Mouse (Mus musculus): Measurements from ENCODE around the gene Id1. TPM values are rescaled to one million over a fixed set of nuclear protein-coding genes. Genes with fewer than 3 reads are reported as not detected.

Id1 gene
- polyA plus RNA-seq, 2 experiments: 184 to 444 TPM

- ATAC-seq (ENCODE audit: low FRiP score, low read depth) (peak; percentile 32; the same call in 1 of the 2 replicates), DNase-seq (ENCODE audit: low spot score) (no peak)
- H3K36me3 ChIP-seq (ENCODE audit: control insufficient read depth, insufficient read depth, low read length): no peaks in the 10 kb centered on the region
- H3K27me3 ChIP-seq (ENCODE audit: control insufficient read depth, insufficient read depth, low read length): no peaks in the 10 kb centered on the region
- H3K4me1 ChIP-seq (ENCODE audit: control insufficient read depth, insufficient read depth, low read length): peaks cover 4% of the 10 kb centered on the region; the same call in 1 of the 2 replicates
- H3K4me2 ChIP-seq (replicated peaks; ENCODE audit: low read depth, low read length, severe bottlenecking): no peak overlapping the region
- no peak overlapping the region for H3K27ac ChIP-seq (replicated peaks; ENCODE audit: low read depth, low read length)
- no peaks in the 10 kb centered on the region for H3K9me3 ChIP-seq (ENCODE audit: control insufficient read depth, low read length)
- no peak overlapping the region for H3K9ac ChIP-seq (ENCODE audit: low read depth, low read length, severe bottlenecking)
- TF ChIP-seq POLR2A (IDR thresholded peaks at IDR 0.05; ENCODE audit: borderline replicate concordance, extremely low read depth, insufficient read depth, insufficient read length): no peak
- 36% methylated on average over 6 of the region's 6 CpGs for WGBS
- no peak overlapping the region for H3K4me3 ChIP-seq (replicated peaks; ENCODE audit: low read length)
Measured at GRCm38 (mm10) chr2:152718076-152718475, 18.0 kb upstream of the Id1 start.

DNA sequence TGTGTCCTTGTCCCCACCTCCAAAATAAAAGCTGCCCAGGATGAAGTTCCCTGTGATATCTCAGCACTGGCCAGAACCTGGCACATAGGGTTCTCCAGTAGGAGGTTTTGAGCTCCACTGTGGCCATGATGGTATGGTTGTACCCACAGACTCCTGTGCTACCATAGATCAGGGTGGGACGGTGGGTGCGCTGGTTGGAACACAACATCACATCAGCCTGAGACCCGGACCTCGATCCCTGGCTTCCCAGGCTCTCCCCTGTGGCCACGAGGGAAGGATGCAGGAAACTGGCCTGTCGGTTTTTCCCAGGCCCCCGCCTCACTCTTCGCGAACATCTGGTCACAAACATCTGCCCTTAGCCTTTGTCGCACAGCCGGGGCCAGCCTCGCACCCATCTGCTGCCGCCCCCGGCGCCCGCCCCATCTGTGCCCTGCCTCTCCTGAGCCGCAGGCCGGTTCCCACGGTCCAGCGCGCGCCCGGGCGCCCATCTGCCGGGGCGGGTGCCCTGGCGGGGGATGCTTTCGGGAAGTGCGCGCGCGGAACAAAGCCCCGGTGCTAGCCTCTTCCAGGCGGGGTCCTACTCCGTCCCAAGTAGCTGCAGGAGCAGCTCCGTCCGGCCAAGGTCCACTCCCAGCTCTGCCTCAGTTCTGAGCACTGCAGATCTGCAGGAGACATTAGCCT, 12.3 kb upstream of the Id1 start:
- ATAC-seq (ENCODE audit: low FRiP score, low read depth) (peak; percentile 64; the same call in 1 of the 2 replicates), DNase-seq (ENCODE audit: low spot score) (no peak)
- Histone ChIP-seq H3K4me2 (replicated peaks; ENCODE audit: low read depth, low read length, severe bottlenecking) (peak overlapping the region; percentile 58), H3K4me1 (ENCODE audit: control insufficient read depth, insufficient read depth, low read length) (peaks cover 22% of the 10 kb centered on the region), H3K27me3 (ENCODE audit: control insufficient read depth, insufficient read depth, low read length) (no peaks in the 10 kb centered on the region), H3K9me3 (ENCODE audit: control insufficient read depth, low read length) (no peaks in the 10 kb centered on the region), H3K9ac (ENCODE audit: low read depth, low read length, severe bottlenecking) (peak overlapping the region; percentile 54), H3K4me3 (replicated peaks; ENCODE audit: low read length) (peak overlapping the region; percentile 28), H3K27ac (replicated peaks; ENCODE audit: low read depth, low read length) (no peak overlapping the region), H3K36me3 (ENCODE audit: control insufficient read depth, insufficient read depth, low read length) (no peaks in the 10 kb centered on the region)
- WGBS: 4% methylated on average over 31 of the region's 37 CpGs
- TF ChIP-seq POLR2A (IDR thresholded peaks at IDR 0.05; ENCODE audit: borderline replicate concordance, extremely low read depth, insufficient read depth, insufficient read length): no peak

GRCm38 (mm10) chr2:152724332-152724723, 11.7 kb upstream of the Id1 start:
- Histone ChIP-seq H3K27me3 (ENCODE audit: control insufficient read depth, insufficient read depth, low read length) (no peaks in the 10 kb centered on the region), H3K27ac (replicated peaks; ENCODE audit: low read depth, low read length) (no peak overlapping the region), H3K4me2 (replicated peaks; ENCODE audit: low read depth, low read length, severe bottlenecking) (peak overlapping the region; percentile 58), H3K9me3 (ENCODE audit: control insufficient read depth, low read length) (no peaks in the 10 kb centered on the region), H3K36me3 (ENCODE audit: control insufficient read depth, insufficient read depth, low read length) (no peaks in the 10 kb centered on the region), H3K9ac (ENCODE audit: low read depth, low read length, severe bottlenecking) (peak overlapping the region; percentile 54; the same call in 1 of the 2 replicates), H3K4me3 (replicated peaks; ENCODE audit: low read length) (peak overlapping the region; percentile 28), H3K4me1 (ENCODE audit: control insufficient read depth, insufficient read depth, low read length) (peaks cover 28% of the 10 kb centered on the region)
- ATAC-seq (ENCODE audit: low FRiP score, low read depth): peak; percentile 4; the same call in 1 of the 2 replicates
- no peak for TF ChIP-seq POLR2A (IDR thresholded peaks at IDR 0.05; ENCODE audit: borderline replicate concordance, extremely low read depth, insufficient read depth, insufficient read length)
- 61% methylated on average over 3 of the region's 3 CpGs for WGBS
- DNase-seq (ENCODE audit: low spot score): no peak

GRCm38 (mm10) chr2:152725178-152725750, 10.8 kb upstream of the Id1 start:
- DNase-seq (ENCODE audit: low spot score): no peak
- Histone ChIP-seq H3K9ac (ENCODE audit: low read depth, low read length, severe bottlenecking) (no peak overlapping the region), H3K4me1 (ENCODE audit: control insufficient read depth, insufficient read depth, low read length) (peaks cover 37% of the 10 kb centered on the region), H3K4me3 (replicated peaks; ENCODE audit: low read length) (no peak overlapping the region), H3K4me2 (replicated peaks; ENCODE audit: low read depth, low read length, severe bottlenecking) (no peak overlapping the region), H3K27me3 (ENCODE audit: control insufficient read depth, insufficient read depth, low read length) (no peaks in the 10 kb centered on the region), H3K36me3 (ENCODE audit: control insufficient read depth, insufficient read depth, low read length) (no peaks in the 10 kb centered on the region), H3K27ac (replicated peaks; ENCODE audit: low read depth, low read length) (no peak overlapping the region), H3K9me3 (ENCODE audit: control insufficient read depth, low read length) (no peaks in the 10 kb centered on the region)
- ATAC-seq (ENCODE audit: low FRiP score, low read depth): no peak
- 50% methylated on average over 15 of the region's 15 CpGs for WGBS
- TF ChIP-seq POLR2A (IDR thresholded peaks at IDR 0.05; ENCODE audit: borderline replicate concordance, extremely low read depth, insufficient read depth, insufficient read length): no peak

- Histone ChIP-seq H3K9ac (ENCODE audit: low read depth, low read length, severe bottlenecking) (no peak overlapping the region), H3K4me3 (replicated peaks; ENCODE audit: low read length) (no peak overlapping the region), H3K4me1 (ENCODE audit: control insufficient read depth, insufficient read depth, low read length) (peaks cover 39% of the 10 kb centered on the region), H3K27me3 (ENCODE audit: control insufficient read depth, insufficient read depth, low read length) (no peaks in the 10 kb centered on the region), H3K4me2 (replicated peaks; ENCODE audit: low read depth, low read length, severe bottlenecking) (no peak overlapping the region), H3K9me3 (ENCODE audit: control insufficient read depth, low read length) (no peaks in the 10 kb centered on the region), H3K36me3 (ENCODE audit: control insufficient read depth, insufficient read depth, low read length) (no peaks in the 10 kb centered on the region), H3K27ac (replicated peaks; ENCODE audit: low read depth, low read length) (no peak overlapping the region)
- no peak for TF ChIP-seq POLR2A (IDR thresholded peaks at IDR 0.05; ENCODE audit: borderline replicate concordance, extremely low read depth, insufficient read depth, insufficient read length)
- ATAC-seq (ENCODE audit: low FRiP score, low read depth) (no peak), DNase-seq (ENCODE audit: low spot score) (no peak)
- WGBS: 66% methylated on average over 6 of the region's 6 CpGs
Measured at GRCm38 (mm10) chr2:152726213-152726612, 9.8 kb upstream of the Id1 start.
